Mouse (Mus musculus): ENCODE data around the gene Zbtb6. TPM values are rescaled to one million over a fixed set of nuclear protein-coding genes. Genes with fewer than 3 reads are reported as not detected.

Gene Zbtb6
- total and polyA plus RNA-seq, 2 experiments from 2014 or later: 2.3 to 7.4 TPM

DNA sequence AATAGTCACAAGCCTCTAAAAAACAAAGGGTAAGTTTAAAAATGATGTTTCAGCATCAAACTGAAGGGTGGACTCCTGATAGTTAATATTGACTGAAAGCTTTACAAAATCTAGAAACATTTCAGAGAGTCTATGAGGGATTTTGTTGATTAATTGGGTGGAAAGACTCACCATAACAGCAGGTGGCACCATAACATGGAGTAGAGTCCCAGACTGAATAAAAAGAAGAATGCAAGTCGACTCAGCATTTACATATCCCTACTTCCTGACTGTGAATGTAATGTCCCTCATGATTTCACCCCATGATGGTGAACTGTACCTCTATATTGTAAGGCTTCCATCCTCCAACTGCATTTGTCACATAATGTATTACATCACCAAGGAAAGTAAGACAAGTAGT is 47.4 kb downstream of the Zbtb6 start:
- Histone ChIP-seq H3K27ac (ENCODE audit: low read depth) (no peak overlapping the region), H3K4me1 (ENCODE audit: control insufficient read depth, insufficient read depth) (no peaks in the 10 kb centered on the region), H3K4me2 (ENCODE audit: low read depth, low read length) (no peak overlapping the region), H3K4me3 (ENCODE audit: low read depth, low read length) (no peak overlapping the region), H3K27me3 (ENCODE audit: control insufficient read depth, insufficient read depth, low read length) (no peaks in the 10 kb centered on the region), H3K36me3 (replicated peaks; ENCODE audit: control insufficient read depth, insufficient read depth, low read length) (peaks cover 36% of the 10 kb centered on the region), H3K9me3 (replicated peaks; ENCODE audit: control insufficient read depth, low read length) (no peaks in the 10 kb centered on the region), H3K9ac (replicated peaks; ENCODE audit: low read depth, low read length) (no peak overlapping the region)
- ATAC-seq (ENCODE audit: insufficient read depth, low read depth) (no peak), DNase-seq (ENCODE audit: low spot score) (no peak)
- 30% methylated on average over 1 of the region's 1 CpGs for WGBS
- TF ChIP-seq EP300 (IDR thresholded peaks at IDR 0.05; ENCODE audit: low read depth) (no peak), CTCF (IDR thresholded peaks at IDR 0.05; ENCODE audit: low read depth) (peak; percentile 31)

DNA sequence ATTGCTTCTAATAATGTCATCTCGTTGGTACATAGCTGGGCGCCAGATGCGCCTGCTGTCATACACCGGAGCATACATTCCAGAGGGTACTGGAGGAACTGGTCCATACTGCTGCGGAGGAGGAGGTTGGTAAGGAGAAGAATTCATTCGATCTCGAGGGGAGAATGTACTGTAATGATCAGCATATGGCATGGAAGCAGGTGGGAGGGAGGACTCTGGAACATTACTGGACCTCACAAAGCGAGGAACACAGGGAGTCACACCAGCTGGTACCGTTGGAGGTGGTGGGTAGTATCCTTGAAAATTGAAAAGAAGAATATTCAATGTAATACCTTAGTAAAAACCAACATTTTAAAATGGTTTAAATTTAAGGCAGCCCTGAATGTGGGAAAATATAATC is 60.0 kb downstream of the Zbtb6 start:
- Histone ChIP-seq H3K9me3 (replicated peaks; ENCODE audit: control insufficient read depth, low read length) (no peaks in the 10 kb centered on the region), H3K4me3 (ENCODE audit: low read depth, low read length) (no peak overlapping the region), H3K36me3 (replicated peaks; ENCODE audit: control insufficient read depth, insufficient read depth, low read length) (peaks cover 52% of the 10 kb centered on the region), H3K4me2 (ENCODE audit: low read depth, low read length) (no peak overlapping the region), H3K9ac (replicated peaks; ENCODE audit: low read depth, low read length) (no peak overlapping the region), H3K4me1 (ENCODE audit: control insufficient read depth, insufficient read depth) (no peaks in the 10 kb centered on the region), H3K27ac (ENCODE audit: low read depth) (no peak overlapping the region), H3K27me3 (ENCODE audit: control insufficient read depth, insufficient read depth, low read length) (no peaks in the 10 kb centered on the region)
- DNase-seq (ENCODE audit: low spot score) (no peak), ATAC-seq (ENCODE audit: insufficient read depth, low read depth) (no peak)
- TF ChIP-seq CTCF (IDR thresholded peaks at IDR 0.05; ENCODE audit: low read depth): no peak
- TF ChIP-seq EP300 (IDR thresholded peaks at IDR 0.05; ENCODE audit: low read depth): no peak
- WGBS: 93% methylated on average over 9 of the region's 9 CpGs

DNA sequence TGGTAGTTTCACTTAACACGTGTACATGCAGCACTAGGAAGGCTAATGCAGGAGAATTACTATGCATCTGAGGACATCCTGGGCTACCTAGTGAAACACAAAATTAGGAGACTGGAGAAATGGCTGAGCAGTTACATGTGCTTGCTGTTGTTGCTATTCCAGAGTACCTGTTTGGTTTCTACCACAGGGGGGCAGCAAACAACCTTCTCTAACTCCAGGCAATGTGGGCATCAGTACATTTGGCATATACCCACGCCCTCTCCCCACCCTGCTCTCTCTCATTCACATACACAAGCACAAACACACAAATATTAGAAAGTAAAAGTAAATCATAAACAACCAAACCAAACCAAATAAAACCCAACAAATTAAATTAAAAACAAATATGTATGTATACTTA is 62.8 kb downstream of the Zbtb6 start:
- H3K4me1 ChIP-seq (ENCODE audit: control insufficient read depth, insufficient read depth): no peaks in the 10 kb centered on the region
- peak; percentile 69 for TF ChIP-seq CTCF (IDR thresholded peaks at IDR 0.05; ENCODE audit: low read depth)
- no peak for TF ChIP-seq EP300 (IDR thresholded peaks at IDR 0.05; ENCODE audit: low read depth)
- WGBS: 57% methylated on average over 2 of the region's 2 CpGs
- H3K4me3 ChIP-seq (ENCODE audit: low read depth, low read length): no peak overlapping the region
- H3K27ac ChIP-seq (ENCODE audit: low read depth): no peak overlapping the region
- H3K4me2 ChIP-seq (ENCODE audit: low read depth, low read length): no peak overlapping the region
- peaks cover 66% of the 10 kb centered on the region for H3K36me3 ChIP-seq (replicated peaks; ENCODE audit: control insufficient read depth, insufficient read depth, low read length)
- no peak overlapping the region for H3K9ac ChIP-seq (replicated peaks; ENCODE audit: low read depth, low read length)
- no peak for ATAC-seq (ENCODE audit: insufficient read depth, low read depth)
- no peaks in the 10 kb centered on the region for H3K9me3 ChIP-seq (replicated peaks; ENCODE audit: control insufficient read depth, low read length)
- DNase-seq (ENCODE audit: low spot score): peak; percentile 73
- no peaks in the 10 kb centered on the region for H3K27me3 ChIP-seq (ENCODE audit: control insufficient read depth, insufficient read depth, low read length)

DNA sequence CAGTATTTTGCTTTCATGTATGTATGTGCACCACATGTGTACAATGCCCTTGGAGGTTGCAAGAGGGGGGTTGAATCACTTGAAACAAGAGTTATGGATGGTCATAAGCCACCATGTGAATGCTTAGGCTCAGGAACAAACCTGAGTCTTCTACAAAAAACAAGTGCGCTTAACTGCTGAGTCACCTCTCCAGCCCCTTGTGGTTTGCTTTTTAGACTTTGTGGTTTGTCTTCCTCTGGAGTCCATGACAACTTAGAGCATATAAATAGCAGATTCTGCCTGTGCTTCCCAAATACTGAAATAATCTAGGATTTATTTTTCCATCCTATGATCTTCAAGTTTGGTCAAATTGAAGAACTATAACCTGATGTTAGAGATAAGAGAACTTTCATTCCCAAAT is 67.0 kb downstream of the Zbtb6 start:
- Histone ChIP-seq H3K9me3 (replicated peaks; ENCODE audit: control insufficient read depth, low read length) (no peaks in the 10 kb centered on the region), H3K27ac (ENCODE audit: low read depth) (no peak overlapping the region), H3K4me3 (ENCODE audit: low read depth, low read length) (no peak overlapping the region), H3K9ac (replicated peaks; ENCODE audit: low read depth, low read length) (no peak overlapping the region), H3K27me3 (ENCODE audit: control insufficient read depth, insufficient read depth, low read length) (no peaks in the 10 kb centered on the region), H3K4me2 (ENCODE audit: low read depth, low read length) (no peak overlapping the region), H3K4me1 (ENCODE audit: control insufficient read depth, insufficient read depth) (no peaks in the 10 kb centered on the region), H3K36me3 (replicated peaks; ENCODE audit: control insufficient read depth, insufficient read depth, low read length) (peaks cover 59% of the 10 kb centered on the region)
- DNase-seq (ENCODE audit: low spot score): no peak
- WGBS: 91% methylated on average over 1 of the region's 1 CpGs
- no peak for TF ChIP-seq CTCF (IDR thresholded peaks at IDR 0.05; ENCODE audit: low read depth)
- no peak for TF ChIP-seq EP300 (IDR thresholded peaks at IDR 0.05; ENCODE audit: low read depth)
- no peak for ATAC-seq (ENCODE audit: insufficient read depth, low read depth)

Other genes with a start within 250 kb of the Zbtb6 start
- gene Olfr366, start 231.6 kb downstream of the Zbtb6 start, total RNA-seq (2014; rRNA removed; ENCODE audit: low replicate concordance): not detected in 2 replicates
- not detected in 2 replicates for gene Olfr366, start 231.6 kb downstream of the Zbtb6 start, polyA plus RNA-seq (2015; fragmentation: Nextera tagmentation; extraction: Ambion mirVana)
- gene Olfr368, start 116.7 kb downstream of the Zbtb6 start, total RNA-seq (2014; rRNA removed; ENCODE audit: low replicate concordance): not detected in 2 replicates
- not detected in 2 replicates for gene Olfr368, start 116.7 kb downstream of the Zbtb6 start, polyA plus RNA-seq (2015; fragmentation: Nextera tagmentation; extraction: Ambion mirVana)
- 22.8 and 29.3 TPM in 2 replicates for gene Pdcl, start 83.8 kb downstream of the Zbtb6 start, total RNA-seq (2014; rRNA removed; ENCODE audit: low replicate concordance)
- 27.6 and 29.0 TPM in 2 replicates for gene Pdcl, start 83.8 kb downstream of the Zbtb6 start, polyA plus RNA-seq (2015; fragmentation: Nextera tagmentation; extraction: Ambion mirVana)
- 24.7 and 30.8 TPM in 2 replicates for gene Rc3h2, start 20.3 kb downstream of the Zbtb6 start, total RNA-seq (2014; rRNA removed; ENCODE audit: low replicate concordance)
- 5.6 and 6.0 TPM in 2 replicates for gene Rc3h2, start 20.3 kb downstream of the Zbtb6 start, polyA plus RNA-seq (2015; fragmentation: Nextera tagmentation; extraction: Ambion mirVana)
- 9.4 and 13.9 TPM in 2 replicates for gene Zbtb26, start within 50 bp of the Zbtb6 start, total RNA-seq (2014; rRNA removed; ENCODE audit: low replicate concordance)
- 1.9 and 2.0 TPM in 2 replicates for gene Zbtb26, start within 50 bp of the Zbtb6 start, polyA plus RNA-seq (2015; fragmentation: Nextera tagmentation; extraction: Ambion mirVana)
- 27.7 and 35.3 TPM in 2 replicates for gene Rabgap1, start 108 bp upstream of the Zbtb6 start, total RNA-seq (2014; rRNA removed; ENCODE audit: low replicate concordance)
- gene Rabgap1, start 108 bp upstream of the Zbtb6 start, polyA plus RNA-seq (2015; fragmentation: Nextera tagmentation; extraction: Ambion mirVana): 18.9 and 21.5 TPM in 2 replicates
- 0.89 and 2.6 TPM in 2 replicates for gene Gpr21, start 73.2 kb upstream of the Zbtb6 start, total RNA-seq (2014; rRNA removed; ENCODE audit: low replicate concordance)
- 0.40 and 0.58 TPM in 2 replicates for gene Gpr21, start 73.2 kb upstream of the Zbtb6 start, polyA plus RNA-seq (2015; fragmentation: Nextera tagmentation; extraction: Ambion mirVana)